Mouse (Mus musculus): Measurements from ENCODE around the gene Il12a. TPM values are rescaled to one million over a fixed set of nuclear protein-coding genes. Genes with fewer than 3 reads are reported as not detected.
"Not testable (repeated sequence)": the region's sequence is repeated elsewhere in the genome, so short reads cannot be mapped to it uniquely, and the experiment has no call there.

The Il12a gene
- total RNA-seq, 2 experiments from 2014 or later, result 0.35 to 0.40 TPM

- DNase-seq (ENCODE audit: low spot score in 2 of 2), result peak in 1 of 2 experiments; percentile 14
Observed at GRCm38 (mm10) chr3:68720258-68720657, 29.8 kb downstream of the Il12a start.

DNA sequence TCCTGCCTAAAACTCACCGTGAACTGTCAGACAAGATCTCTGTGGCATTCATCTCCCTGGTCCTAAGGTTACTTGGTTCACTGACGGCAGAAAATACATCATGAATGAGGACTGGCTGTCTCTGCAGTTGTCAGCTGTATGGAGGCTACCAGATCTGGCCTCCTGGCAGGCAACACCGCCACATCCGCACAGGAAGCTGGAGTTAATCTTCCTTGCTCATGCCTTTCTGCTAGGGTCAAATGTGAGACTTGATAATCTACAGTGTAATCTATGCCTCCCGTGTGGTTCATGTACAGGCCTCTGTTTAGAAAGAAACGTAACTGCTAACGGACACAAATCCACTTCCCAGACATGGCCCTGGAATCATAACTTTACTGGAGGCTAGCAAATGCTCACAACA, 51.5 kb downstream of the Il12a start:
- no peak for DNase-seq (ENCODE audit: low spot score in 2 of 2)

- no peak for DNase-seq (ENCODE audit: low spot score in 2 of 2)
Observed at GRCm38 (mm10) chr3:68742718-68743471, 52.5 kb downstream of the Il12a start.

DNA sequence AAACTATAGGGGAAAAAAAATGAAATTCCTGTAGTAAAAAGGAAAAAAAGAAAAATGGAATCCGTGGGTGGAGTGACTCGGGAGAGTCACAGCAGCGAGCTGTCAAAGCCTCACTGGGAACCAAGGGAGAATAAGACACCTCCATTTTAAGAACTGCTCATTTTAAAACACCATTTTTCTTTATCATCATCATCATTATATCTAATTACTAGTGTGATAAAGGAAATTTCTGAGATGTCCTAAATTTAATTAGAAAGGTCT, 53.0 kb downstream of the Il12a start:
- no peak for DNase-seq (ENCODE audit: low spot score in 2 of 2)

DNA sequence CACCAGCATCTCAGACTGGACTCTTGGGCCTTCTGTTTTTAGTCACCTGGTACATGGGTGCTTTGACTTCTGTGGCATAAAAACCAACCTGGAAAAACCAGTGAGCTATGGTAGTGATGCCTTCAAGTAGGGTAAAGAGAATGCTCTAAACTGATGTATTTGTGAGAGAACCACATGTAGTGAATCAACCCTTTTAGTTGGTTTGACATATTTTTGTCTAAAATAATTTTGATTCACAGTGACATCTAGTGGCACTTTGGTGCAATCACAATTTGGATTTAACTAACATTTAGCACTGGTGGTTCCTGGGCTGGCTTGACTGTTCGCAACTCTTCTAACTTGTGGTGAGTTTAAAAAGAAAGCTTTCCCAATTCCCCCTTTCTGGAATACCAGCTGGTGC, 53.7 kb downstream of the Il12a start:
- no peak for DNase-seq (ENCODE audit: low spot score in 2 of 2)

GRCm38 (mm10) chr3:68745033-68745432, 54.6 kb downstream of the Il12a start:
- no peak for DNase-seq (ENCODE audit: low spot score in 2 of 2)

- DNase-seq (ENCODE audit: low spot score in 2 of 2), result not testable (repeated sequence)
Observed at GRCm38 (mm10) chr3:68746282-68746681, 55.8 kb downstream of the Il12a start.

Other genes starting within 250 kb of the Il12a start
- not detected for gene 1110032F04Rik, start 178.9 kb downstream of the Il12a start, total RNA-seq (2021)

Data from adrenal gland, adult 18-20 months (tissue).